In genomic region chr13:12864946-12865345, GRCm38 (mm10) we compare ENCODE assay signal across 8 mouse cellular contexts.
DNase-seq lines count a peak whose midpoint lies in the region; ATAC-seq and TF ChIP-seq lines count a peak whose summit lies in the region.
"Not testable (repeated sequence)": the region's sequence is repeated elsewhere in the genome, so short reads cannot be mapped to it uniquely, and the experiment has no call there.

No protein-coding gene starts in this region.

- ATAC-seq in Patski: peak; percentile 23
- peak; percentile 45; the same call in 1 of the 2 replicates for ATAC-seq in heart, embryonic 11.5 days (replicated peaks; ENCODE audit: insufficient number of reproducible peaks, low FRiP score, low TSS enrichment)
- ATAC-seq in hindbrain, embryonic 12.5 days (ENCODE audit: low FRiP score): peak; percentile 29; the same call in 1 of the 2 replicates
- 0 out of 2 replicates have a peak, but pooled peaks have one; percentile 15 for ATAC-seq in intestine, embryonic 15.5 days
- 0 out of 2 replicates have a peak, but pooled peaks have one; percentile 33 for ATAC-seq in liver, embryonic 11.5 days (replicated peaks; ENCODE audit: low FRiP score)
- ATAC-seq in liver, embryonic 16.5 days (ENCODE audit: low read depth): peak; percentile 30; the same call in 1 of the 2 replicates
- peak; percentile 53 for ATAC-seq in midbrain, embryonic 13.5 days
- ATAC-seq in neural tube, embryonic 12.5 days (ENCODE audit: low FRiP score, low read depth): 0 out of 2 replicates have a peak, but pooled peaks have one; percentile 23

- not testable (repeated sequence) for DNase-seq in Patski (ENCODE audit: low read depth, low spot score); liver, embryonic 11.5 days (ENCODE audit: low spot score)

- H3K36me3 ChIP-seq in heart, embryonic 11.5 days (ENCODE audit: control insufficient read depth, insufficient read depth, low read length); hindbrain, embryonic 12.5 days; intestine, embryonic 15.5 days; liver, embryonic 11.5 days (ENCODE audit: control insufficient read depth, insufficient read depth, low read length); liver, embryonic 16.5 days (ENCODE audit: control insufficient read depth, insufficient read depth); midbrain, embryonic 13.5 days; neural tube, embryonic 12.5 days: not testable (repeated sequence)

- not testable (repeated sequence) for H3K27me3 ChIP-seq in Patski; heart, embryonic 11.5 days (ENCODE audit: control insufficient read depth, insufficient read depth, low read length); hindbrain, embryonic 12.5 days; intestine, embryonic 15.5 days (replicated peaks); liver, embryonic 11.5 days (replicated peaks; ENCODE audit: control insufficient read depth, insufficient read depth, low read length); liver, embryonic 16.5 days (ENCODE audit: control insufficient read depth, insufficient read depth, low read depth, low read length); midbrain, embryonic 13.5 days; neural tube, embryonic 12.5 days (replicated peaks)

- H3K27ac ChIP-seq in heart, embryonic 11.5 days (ENCODE audit: low read depth, low read length); hindbrain, embryonic 12.5 days; intestine, embryonic 15.5 days; liver, embryonic 11.5 days (ENCODE audit: low read depth, low read length); liver, embryonic 16.5 days (ENCODE audit: low read length); midbrain, embryonic 13.5 days; neural tube, embryonic 12.5 days: not testable (repeated sequence)

- not testable (repeated sequence) for H3K9ac ChIP-seq in heart, embryonic 11.5 days (ENCODE audit: low read depth, low read length); hindbrain, embryonic 12.5 days; intestine, embryonic 15.5 days; liver, embryonic 11.5 days (ENCODE audit: low read depth, low read length); liver, embryonic 16.5 days (ENCODE audit: low read depth, low read length); midbrain, embryonic 13.5 days (replicated peaks); neural tube, embryonic 12.5 days

- POLR2A ChIA-PET in Patski (lab: Charles Lee): interaction anchor here (0.6 kb wide), 1 partner anchor 513 kb away, joined by 3 read pairs; no protein-coding TSS in a partner anchor

- CTCF ChIA-PET in Patski (lab: Charles Lee): interaction anchor here (0.8 to 1.4 kb wide), 2 partner anchors 10 to 12 kb away, joined by 3 read pairs; no protein-coding TSS in a partner anchor

- not testable (repeated sequence) for H3K4me3 ChIP-seq in heart, embryonic 11.5 days (ENCODE audit: low read depth, low read length); hindbrain, embryonic 12.5 days; intestine, embryonic 15.5 days (replicated peaks); liver, embryonic 11.5 days (ENCODE audit: low read depth, low read length); liver, embryonic 16.5 days (ENCODE audit: low read depth, low read length); midbrain, embryonic 13.5 days (replicated peaks); neural tube, embryonic 12.5 days

- not testable (repeated sequence) for H3K4me2 ChIP-seq in heart, embryonic 11.5 days; hindbrain, embryonic 12.5 days (replicated peaks); intestine, embryonic 15.5 days (replicated peaks); liver, embryonic 11.5 days; liver, embryonic 16.5 days (ENCODE audit: low read depth, low read length); midbrain, embryonic 13.5 days (replicated peaks); neural tube, embryonic 12.5 days (replicated peaks)

- in situ Hi-C loops in Patski (cut with MboI; ENCODE audit: low pct_unique_long_range_greater_than_20kb): not testable (repeated sequence)

- peaks cover 23% of the 10 kb centered on the region for H3K9me3 ChIP-seq in heart, embryonic 11.5 days (replicated peaks; ENCODE audit: control insufficient read depth, low read length)
- H3K9me3 ChIP-seq in hindbrain, embryonic 12.5 days (replicated peaks): peaks cover 31% of the 10 kb centered on the region
- H3K9me3 ChIP-seq in intestine, embryonic 15.5 days; liver, embryonic 11.5 days (ENCODE audit: control insufficient read depth, low read length); liver, embryonic 16.5 days (replicated peaks; ENCODE audit: control insufficient read depth, low read length): not testable (repeated sequence)
- H3K9me3 ChIP-seq in midbrain, embryonic 13.5 days: peaks cover 38% of the 10 kb centered on the region
- H3K9me3 ChIP-seq in neural tube, embryonic 12.5 days: peaks cover 38% of the 10 kb centered on the region

- WGBS in heart, embryonic 11.5 days (ENCODE audit: insufficient replicate concordance): 74% methylated on average over 1 of the region's 1 CpGs
- 80% methylated on average over 1 of the region's 1 CpGs for WGBS in hindbrain, embryonic 12.5 days
- 87% methylated on average over 1 of the region's 1 CpGs for WGBS in intestine, embryonic 15.5 days
- WGBS in liver, embryonic 11.5 days: 83% methylated on average over 1 of the region's 1 CpGs
- WGBS in liver, embryonic 16.5 days (ENCODE audit: insufficient replicate concordance): 70% methylated on average over 1 of the region's 1 CpGs
- 84% methylated on average over 1 of the region's 1 CpGs for WGBS in midbrain, embryonic 13.5 days
- 93% methylated on average over 1 of the region's 1 CpGs for WGBS in neural tube, embryonic 12.5 days

- H3K4me1 ChIP-seq in heart, embryonic 11.5 days (ENCODE audit: control insufficient read depth, insufficient read depth, low read length); hindbrain, embryonic 12.5 days; intestine, embryonic 15.5 days (replicated peaks); liver, embryonic 11.5 days (replicated peaks; ENCODE audit: control insufficient read depth, insufficient read depth, low read length); liver, embryonic 16.5 days (ENCODE audit: control insufficient read depth, low read depth, low read length); midbrain, embryonic 13.5 days (replicated peaks); neural tube, embryonic 12.5 days: not testable (repeated sequence)

- TF ChIP-seq CTCF in Patski (IDR thresholded peaks at IDR 0.05): not testable (repeated sequence)
